Mouse (Mus musculus) cerebellum, adult 9-10 months (tissue): ENCODE data around the gene Tmem129.

Experiments
- DNase-seq: peaks from one replicate; pipeline ENCODE4 v3.0.0; 2022

The Tmem129 gene

GRCm38 (mm10) chr5:33635361-33635760 lies 22.9 kb downstream of the Tmem129 start:
- no peak for DNase-seq

GRCm38 (mm10) chr5:33632526-33632925 lies 25.7 kb downstream of the Tmem129 start:
- no peak for DNase-seq

GRCm38 (mm10) chr5:33630615-33631014 lies 27.6 kb downstream of the Tmem129 start:
- peak; percentile 49 for DNase-seq

- no peak for DNase-seq
These were observed 28.2 kb downstream of the Tmem129 start for GRCm38 (mm10) chr5:33630061-33630460.

GRCm38 (mm10) chr5:33629301-33629987 lies 28.8 kb downstream of the Tmem129 start, which contains the start of the genes Fam53a and Gm9903:
Gene Fam53a (minus strand): TSS chr5:33629635.
Gene Gm9903 (plus strand): TSS chr5:33629925.
- peak; percentile 100 for DNase-seq

- peak; percentile 77 for DNase-seq
These were observed 29.4 kb downstream of the Tmem129 start for GRCm38 (mm10) chr5:33628820-33629300.

- DNase-seq = peak; percentile 40
These were observed 30.2 kb downstream of the Tmem129 start for GRCm38 (mm10) chr5:33627968-33628367.

GRCm38 (mm10) chr5:33623766-33624165 lies 34.5 kb downstream of the Tmem129 start:
- no peak for DNase-seq

- no peak for DNase-seq
These were observed 35.5 kb downstream of the Tmem129 start for GRCm38 (mm10) chr5:33622671-33623070.

GRCm38 (mm10) chr5:33614391-33614790 lies 43.8 kb downstream of the Tmem129 start:
- DNase-seq = no peak

- DNase-seq = peak; percentile 49
These were observed 46.4 kb downstream of the Tmem129 start for GRCm38 (mm10) chr5:33611795-33612194.

GRCm38 (mm10) chr5:33609226-33609625 lies 49.0 kb downstream of the Tmem129 start:
- DNase-seq = no peak

- no peak for DNase-seq
These were observed 50.8 kb downstream of the Tmem129 start for GRCm38 (mm10) chr5:33607434-33607833.

GRCm38 (mm10) chr5:33606631-33607030 lies 51.6 kb downstream of the Tmem129 start:
- no peak for DNase-seq

GRCm38 (mm10) chr5:33605314-33605713 lies 52.9 kb downstream of the Tmem129 start:
- no peak for DNase-seq
